Mouse (Mus musculus) cerebellum, adult 11-12 months (tissue): ENCODE measurements around the gene E130308A19Rik.

Source experiments
- DNase-seq: peaks from one replicate; pipeline ENCODE4 v3.0.0; 2022

Gene E130308A19Rik

GRCm38 (mm10) chr4:59686716-59687115 is 60.7 kb downstream of the E130308A19Rik start:
- peak; percentile 8 for DNase-seq

DNA sequence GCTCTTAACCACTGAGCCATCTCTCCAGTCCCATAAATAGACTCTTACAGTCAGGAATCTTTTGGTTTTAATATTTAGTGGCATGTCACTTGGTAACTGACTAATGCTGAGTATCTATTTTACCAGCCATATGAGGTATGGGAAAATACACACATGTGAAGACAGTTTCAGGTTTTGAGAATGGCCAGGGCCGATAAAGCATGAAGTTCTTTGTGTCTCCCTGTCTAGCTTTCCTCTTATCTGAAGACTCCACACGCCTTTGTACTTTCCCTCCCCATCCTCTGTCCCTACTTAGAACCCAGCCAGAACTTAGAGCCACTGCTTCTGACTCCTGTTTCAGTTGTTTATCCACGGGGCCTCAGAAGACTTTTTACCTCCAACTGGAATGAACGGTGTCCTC is 63.0 kb downstream of the E130308A19Rik start:
- no peak for DNase-seq

GRCm38 (mm10) chr4:59690145-59690544 is 64.1 kb downstream of the E130308A19Rik start:
- DNase-seq: no peak

DNA sequence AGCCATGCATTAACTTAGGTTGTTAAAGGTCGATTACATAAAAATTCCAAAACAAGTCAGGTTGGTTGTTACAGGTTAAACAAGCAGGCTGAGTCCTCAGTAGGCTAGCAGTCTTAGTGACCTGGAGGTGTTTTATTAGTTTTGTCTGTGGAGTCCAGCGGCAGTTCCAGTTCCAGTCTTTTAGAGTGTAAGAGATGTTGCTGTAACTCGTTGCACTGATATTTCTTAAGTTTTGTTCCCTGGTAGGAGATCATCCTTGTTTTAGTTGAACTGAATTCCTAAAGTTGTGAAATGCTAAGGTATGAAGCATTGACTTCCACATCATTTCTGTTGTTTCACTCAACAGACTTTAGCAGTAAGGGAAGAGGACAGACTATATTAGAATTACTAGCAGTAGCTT is 70.8 kb downstream of the E130308A19Rik start:
- DNase-seq: no peak

DNA sequence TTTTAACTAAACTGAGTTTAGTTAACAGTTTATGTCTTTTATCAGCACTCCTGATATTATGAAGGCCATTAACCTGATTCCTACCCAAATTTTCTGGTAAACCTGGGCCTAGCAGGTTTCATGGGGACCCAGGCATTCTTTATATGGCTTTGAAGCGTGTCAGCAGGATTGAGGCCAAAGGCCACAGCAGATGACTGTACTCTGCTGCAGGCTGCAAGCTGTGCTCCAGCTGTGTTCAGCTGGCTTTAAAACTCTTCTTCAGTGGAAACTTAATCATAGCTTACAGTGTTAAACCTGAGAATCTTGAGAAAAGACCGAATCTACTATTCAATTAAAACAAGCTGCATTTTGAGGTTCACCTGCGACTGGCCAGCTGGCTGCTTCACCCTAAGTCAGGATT is 71.9 kb downstream of the E130308A19Rik start:
- DNase-seq: no peak

DNA sequence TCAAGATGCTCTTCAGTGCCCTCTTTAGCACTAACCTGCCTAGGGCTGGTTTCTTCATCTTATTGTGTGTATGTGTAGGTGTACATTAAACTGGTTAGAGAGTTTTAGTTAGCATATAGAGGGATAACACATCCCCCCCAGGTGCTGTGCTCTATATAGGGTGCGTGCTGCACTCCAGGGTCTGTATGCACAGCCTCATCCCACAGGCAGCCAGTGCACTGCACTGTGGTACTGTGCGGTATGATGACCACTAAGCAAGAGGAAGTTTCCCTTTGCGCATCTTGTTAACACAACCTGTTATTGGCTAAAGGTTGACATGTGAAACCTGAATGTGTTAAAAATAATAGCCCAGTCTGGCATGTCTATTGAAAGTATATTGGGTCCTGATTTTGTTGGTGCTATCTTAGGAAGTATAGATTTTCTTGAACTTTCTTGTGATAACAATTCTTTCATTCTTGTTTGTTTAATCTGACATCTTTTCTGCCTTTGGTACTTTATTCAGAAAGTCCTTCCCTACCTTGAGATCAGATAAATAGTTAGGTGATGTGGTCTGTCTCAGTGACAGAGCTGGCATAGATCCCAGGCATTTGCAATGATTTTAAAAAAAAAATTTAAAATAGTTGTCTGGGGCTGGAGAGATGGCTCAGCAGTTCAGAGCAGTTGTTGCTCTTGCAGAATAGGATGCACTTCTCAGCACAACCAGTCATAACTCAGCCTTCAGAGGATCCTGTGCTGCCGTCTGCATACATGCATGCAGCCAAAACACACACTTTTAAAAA is 73.2 kb downstream of the E130308A19Rik start:
- no peak for DNase-seq

DNA sequence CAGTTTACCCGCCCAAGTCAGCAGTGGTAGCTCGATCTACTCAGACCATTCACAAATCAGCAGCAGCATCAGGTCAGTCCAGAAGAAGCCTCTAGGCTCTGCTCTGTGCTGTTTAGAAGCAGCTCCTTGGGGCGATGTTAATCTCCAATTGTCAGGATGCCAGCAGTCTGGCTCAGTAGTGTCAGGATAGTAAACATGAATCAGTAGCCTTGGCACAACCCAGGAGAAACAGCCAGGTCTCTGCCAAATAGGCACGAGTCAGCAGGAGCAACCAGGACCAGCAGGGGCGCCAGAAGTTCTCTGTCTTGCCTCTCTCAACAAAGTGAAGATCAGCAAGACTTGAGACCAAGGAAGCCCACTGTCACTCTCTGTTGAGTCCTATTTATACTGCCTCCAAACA is 83.3 kb downstream of the E130308A19Rik start:
- peak; percentile 34 for DNase-seq

- no peak for DNase-seq
Measured at GRCm38 (mm10) chr4:59710736-59711389, 84.9 kb downstream of the E130308A19Rik start.

DNA sequence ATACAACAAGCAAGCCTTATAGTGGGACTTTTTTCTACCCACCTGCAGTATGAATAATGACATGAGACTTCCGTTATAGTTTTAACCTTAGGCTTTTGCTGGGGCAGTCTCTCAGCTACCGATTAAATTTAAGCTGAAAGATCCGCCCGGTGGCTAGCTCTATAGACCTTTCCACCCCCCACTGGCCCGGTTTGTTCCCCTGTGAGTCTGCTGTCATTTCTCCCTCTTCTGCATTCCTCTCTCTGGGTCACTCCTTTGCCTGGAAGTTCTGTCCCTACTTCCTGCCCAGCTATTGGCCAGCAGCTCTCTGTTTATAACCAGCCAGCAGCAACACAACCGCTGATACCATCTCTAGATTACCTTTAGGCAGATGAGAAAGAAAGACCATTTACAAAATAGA is 86.4 kb downstream of the E130308A19Rik start:
- DNase-seq: no peak

GRCm38 (mm10) chr4:59712955-59713354 is 86.9 kb downstream of the E130308A19Rik start:
- no peak for DNase-seq

DNA sequence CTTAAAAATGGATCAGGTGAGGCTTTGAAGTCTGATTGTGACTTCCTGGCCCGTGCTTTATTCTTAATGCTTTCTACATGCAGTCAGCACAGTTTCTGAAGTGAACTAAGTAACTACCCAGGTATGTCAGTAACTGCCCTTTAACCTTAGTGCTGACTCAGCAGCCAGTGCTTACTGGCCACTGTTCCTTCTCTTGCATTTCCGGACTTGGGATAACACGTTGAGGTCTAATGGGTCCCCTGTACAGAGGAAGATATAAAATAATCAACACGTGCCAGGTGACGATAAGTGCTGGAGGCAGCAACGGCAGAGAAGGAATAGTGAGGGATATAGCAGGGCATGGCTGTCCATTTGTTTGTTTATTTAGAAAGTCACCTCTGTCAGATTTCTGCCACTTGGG is 88.5 kb downstream of the E130308A19Rik start:
- DNase-seq: no peak

DNA sequence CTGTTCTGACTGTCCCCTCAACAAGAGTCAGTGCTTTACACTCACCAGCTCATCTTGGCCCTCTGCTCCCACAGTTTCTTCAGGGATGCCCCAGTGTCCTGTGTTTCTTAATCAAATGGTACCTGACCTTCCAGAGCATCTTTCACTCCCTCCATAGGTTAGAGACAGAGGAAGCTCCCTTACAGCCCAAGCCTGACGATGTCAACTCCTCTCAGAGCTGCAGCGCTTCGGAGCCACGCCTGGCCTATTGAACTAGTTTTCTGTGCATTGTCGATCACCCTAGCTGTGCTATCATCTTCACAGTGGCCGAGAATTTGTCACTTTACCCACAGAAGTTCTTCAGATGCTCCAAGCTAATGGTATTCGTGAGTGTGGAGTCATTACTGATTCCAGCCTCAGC is 88.9 kb downstream of the E130308A19Rik start:
- no peak for DNase-seq

DNA sequence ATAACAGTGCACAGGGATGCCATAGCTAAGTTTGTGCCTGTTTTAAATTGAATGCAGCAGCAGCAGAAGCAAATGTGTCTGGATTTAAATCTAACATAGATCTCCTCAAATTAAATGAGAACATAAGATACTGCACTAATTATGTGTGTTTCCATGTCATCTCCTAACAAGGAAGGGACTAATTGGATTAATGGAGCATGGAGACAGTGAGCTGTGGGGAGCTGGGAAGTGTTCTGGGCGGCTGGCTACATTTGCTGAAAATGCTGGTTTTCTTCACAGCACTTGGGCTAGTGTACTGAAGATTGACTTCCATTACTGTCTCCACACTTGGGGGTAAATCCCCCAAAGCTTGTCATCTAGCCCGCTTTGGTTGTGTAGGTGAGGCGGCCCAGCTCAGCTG is 89.5 kb downstream of the E130308A19Rik start:
- DNase-seq: no peak

DNA sequence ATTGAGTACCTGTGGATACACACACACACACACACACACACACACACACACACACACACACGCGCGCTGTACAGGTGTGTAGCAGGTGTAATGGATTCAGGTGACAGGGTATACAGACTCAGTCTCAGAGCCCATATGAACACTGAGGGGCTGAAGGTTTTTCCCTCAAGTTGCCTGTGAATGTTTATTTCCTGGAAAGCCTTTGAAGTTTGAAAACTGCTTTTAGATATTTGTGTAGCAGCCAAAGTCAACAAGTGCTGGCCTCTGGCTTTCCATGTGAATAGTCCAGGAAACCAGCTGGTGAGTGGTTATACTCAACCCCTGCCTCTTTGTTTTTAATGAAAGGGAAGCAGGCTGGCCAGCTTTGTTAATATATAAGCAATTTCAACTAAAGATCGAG is 91.3 kb downstream of the E130308A19Rik start:
- DNase-seq: no peak

DNA sequence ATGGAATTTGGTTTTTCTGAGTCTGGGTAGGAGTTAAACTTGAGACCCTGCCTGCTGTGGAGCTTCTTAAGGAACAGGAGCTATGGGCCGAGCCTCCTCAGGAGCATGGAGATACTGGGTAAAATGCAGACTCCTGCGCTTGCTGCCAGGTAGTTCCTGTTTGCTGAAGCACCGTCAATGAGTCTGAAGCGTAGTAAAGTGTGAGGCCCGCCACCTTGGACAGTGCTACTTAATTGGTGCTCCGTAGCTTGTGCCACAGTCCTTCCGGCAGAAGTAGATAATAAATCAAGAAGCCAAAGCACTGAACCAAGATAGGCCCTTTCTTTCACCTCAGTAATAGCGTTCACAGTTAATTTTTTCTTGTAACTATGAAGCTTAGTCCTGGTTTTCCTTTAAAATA is 92.5 kb downstream of the E130308A19Rik start:
- no peak for DNase-seq

- DNase-seq: peak; percentile 21
Measured at GRCm38 (mm10) chr4:59719481-59720355, 93.7 kb downstream of the E130308A19Rik start.

GRCm38 (mm10) chr4:59721811-59722210 is 95.8 kb downstream of the E130308A19Rik start:
- DNase-seq: no peak

- DNase-seq: no peak
Measured at GRCm38 (mm10) chr4:59725579-59725978, 99.6 kb downstream of the E130308A19Rik start.

- DNase-seq: no peak
Measured at GRCm38 (mm10) chr4:59726501-59726900, 100.5 kb downstream of the E130308A19Rik start.

DNA sequence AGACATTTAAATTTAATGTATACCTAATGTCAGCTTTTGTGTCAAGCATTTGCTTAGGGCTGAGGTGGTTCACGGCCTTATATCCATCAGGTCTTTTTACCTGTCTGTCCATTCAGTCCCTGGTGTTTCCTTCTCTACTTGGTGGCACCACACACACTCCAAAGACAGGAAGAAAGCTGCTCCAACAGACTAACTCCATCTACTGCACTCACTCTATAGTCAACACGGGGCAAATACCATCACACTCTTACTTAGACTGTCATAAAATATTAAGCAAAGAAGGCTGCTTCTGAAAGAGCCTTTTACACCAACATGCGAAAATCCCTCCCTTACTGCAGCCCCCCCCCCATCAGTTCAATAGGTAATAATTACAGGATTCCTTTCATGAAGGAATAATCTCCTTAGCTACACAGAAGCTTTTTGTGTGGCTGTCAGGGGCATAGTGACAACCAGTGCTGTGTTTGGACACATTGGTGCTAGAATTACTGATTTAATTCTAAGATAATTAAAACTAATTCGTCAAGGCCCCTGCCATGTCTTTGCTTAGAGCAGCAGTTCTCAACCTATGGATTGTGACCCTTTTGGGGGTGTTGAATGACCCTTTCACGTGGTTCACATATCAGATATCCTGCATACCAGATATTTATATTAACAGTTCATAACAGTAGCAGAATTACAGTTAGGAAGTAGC is 101.3 kb downstream of the E130308A19Rik start:
- DNase-seq: no peak

- DNase-seq: no peak
Measured at GRCm38 (mm10) chr4:59727878-59728261, 101.9 kb downstream of the E130308A19Rik start.

DNA sequence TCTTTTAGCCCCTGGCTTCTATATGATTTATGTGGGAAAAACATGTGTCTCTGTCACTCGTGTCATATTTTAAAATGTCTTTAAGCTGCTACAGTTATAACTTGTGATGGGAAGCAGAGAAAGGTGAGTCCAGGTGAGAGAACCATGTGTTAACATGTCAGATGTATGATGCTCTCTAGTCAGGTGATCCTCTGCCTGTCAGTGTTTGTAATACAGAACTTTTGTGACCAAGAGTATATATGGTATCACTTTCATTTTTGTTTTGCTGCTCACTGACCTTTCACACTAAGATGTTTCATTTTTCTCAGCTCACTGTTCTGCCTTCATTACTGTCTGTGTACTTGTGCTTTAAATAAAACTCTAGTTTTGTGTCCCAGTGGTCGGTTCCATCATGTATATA is 102.8 kb downstream of the E130308A19Rik start:
- DNase-seq: no peak

GRCm38 (mm10) chr4:59731544-59731943 is 105.5 kb downstream of the E130308A19Rik start:
- DNase-seq: no peak
